26 mouse cellular contexts compared by ENCODE assay signal in the genomic region with DNA sequence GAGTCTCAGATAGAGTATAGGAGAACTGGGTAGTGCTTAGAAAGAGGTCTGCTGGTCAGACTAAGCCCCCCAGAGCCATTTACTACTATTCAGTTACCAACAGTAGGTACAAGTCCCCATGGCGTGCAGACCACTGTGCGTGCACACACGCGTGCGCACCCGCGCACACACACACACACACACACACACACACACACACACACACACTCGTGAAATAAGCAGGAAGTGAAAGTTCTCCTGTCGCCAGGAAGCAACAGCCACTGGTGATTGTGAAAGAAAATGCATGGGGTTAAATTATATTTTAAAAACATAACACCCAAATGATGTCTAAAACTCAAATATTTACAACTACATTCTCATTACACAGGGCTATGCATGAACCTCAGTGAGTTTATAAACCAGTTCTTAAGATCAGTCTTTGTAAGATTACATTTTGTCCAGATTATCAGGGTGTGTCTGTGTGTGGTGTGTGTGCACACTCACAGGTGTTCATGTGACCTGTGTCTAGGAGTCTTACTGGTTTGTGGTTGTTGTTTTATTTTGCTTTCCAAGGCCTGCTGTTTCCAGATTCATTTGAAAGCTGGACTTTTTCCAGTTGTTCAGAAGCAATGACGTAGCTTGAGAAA. TPM values are rescaled to one million over a fixed set of nuclear protein-coding genes. Genes with fewer than 3 reads are reported as not detected.
DNase-seq lines count a peak whose midpoint lies in the region; ATAC-seq and TF ChIP-seq lines count a peak whose summit lies in the region.
"Had no signal": no experiment of that assay in that cellular context is flagged by ENCODE, and none has a peak within 500 bp of the region (broad histone marks: within the 10 kb centered on the region; RNA-seq: fewer than 3 reads in every experiment).

No protein-coding gene starts in this region.

- no peak overlapping the region for H3K9ac ChIP-seq in stomach, postnatal 0 days (ENCODE audit: low read length)
- H3K9ac ChIP-seq in hindbrain, embryonic 13.5 days = no peak overlapping the region
- H3K9ac ChIP-seq: embryonic facial prominence, embryonic 12.5 days; forebrain, embryonic 15.5 days; heart, embryonic 12.5 days; hindbrain, embryonic 12.5 days had no signal

- DNase-seq in A20 (ENCODE audit: low read depth, low spot score) = peak; percentile 35
- DNase-seq in stomach, postnatal 0 days (ENCODE audit: low spot score) = no peak
- no peak for DNase-seq in cerebellum, postnatal 25 days
- DNase-seq in gastrocnemius, adult 8-10 months (ENCODE audit: low spot score in 2 of 2) = no peak
- DNase-seq: adrenal gland, postnatal 10 days; cerebellum, adult 18-20 months; cerebellum, postnatal 10 days; gastrocnemius, postnatal 14 days; heart, postnatal 36 days; kidney, adult 11 months had no signal

- no peak for TF ChIP-seq POLR2A in bone marrow, adult 2 months (IDR thresholded peaks at IDR 0.05; ENCODE audit: borderline replicate concordance, control insufficient read depth, low read depth, low read length)

- no peaks in the 10 kb centered on the region; the same call in 1 of the 2 replicates for H3K4me1 ChIP-seq in bone marrow, adult 2 months (ENCODE audit: control insufficient read depth, insufficient read depth, low read length)
- no peaks in the 10 kb centered on the region for H3K4me1 ChIP-seq in stomach, postnatal 0 days (replicated peaks; ENCODE audit: control insufficient read depth, insufficient read depth)
- H3K4me1 ChIP-seq in hindbrain, embryonic 13.5 days (replicated peaks) = peaks cover 4% of the 10 kb centered on the region
- H3K4me1 ChIP-seq: embryonic facial prominence, embryonic 12.5 days; forebrain, embryonic 15.5 days; heart, embryonic 12.5 days had no signal

- ATAC-seq in stomach, postnatal 0 days (ENCODE audit: low FRiP score, low TSS enrichment) = peak; percentile 79
- no peak for ATAC-seq in hindbrain, embryonic 13.5 days (ENCODE audit: low FRiP score)
- ATAC-seq: forebrain, embryonic 15.5 days; hindbrain, postnatal 0 days had no signal

- no peaks in the 10 kb centered on the region for H3K79me2 ChIP-seq in macrophage (ENCODE audit: inconsistent target)

- WGBS in bone marrow, adult 2 months = 34% methylated on average over 10 of the region's 10 CpGs
- 40% methylated on average over 3 of the region's 10 CpGs for WGBS in macrophage (ENCODE audit: missing documents)
- 80% methylated on average over 10 of the region's 10 CpGs for WGBS in stomach, postnatal 0 days
- 95% methylated on average over 10 of the region's 10 CpGs for WGBS in hindbrain, embryonic 13.5 days

- H3K27me3 ChIP-seq in stomach, postnatal 0 days (ENCODE audit: control insufficient read depth, insufficient read depth, low read length) = no peaks in the 10 kb centered on the region
- H3K27me3 ChIP-seq in hindbrain, embryonic 13.5 days = no peaks in the 10 kb centered on the region
- H3K27me3 ChIP-seq: embryonic facial prominence, embryonic 12.5 days; forebrain, embryonic 15.5 days; heart, embryonic 12.5 days; hindbrain, embryonic 12.5 days had no signal

- H3K4me3 ChIP-seq in bone marrow, adult 2 months (replicated peaks; ENCODE audit: control insufficient read depth, low read depth, low read length) = peak overlapping the region; percentile 13
- no peak overlapping the region; the same call in 1 of the 2 replicates for H3K4me3 ChIP-seq in macrophage (ENCODE audit: inconsistent target)
- H3K4me3 ChIP-seq in stomach, postnatal 0 days (ENCODE audit: low read depth, low read length) = no peak overlapping the region
- H3K4me3 ChIP-seq in hindbrain, embryonic 13.5 days = no peak overlapping the region
- H3K4me3 ChIP-seq: embryonic facial prominence, embryonic 12.5 days; forebrain, embryonic 15.5 days; heart, embryonic 12.5 days; hindbrain, embryonic 12.5 days had no signal

- TF ChIP-seq CTCF in bone marrow, adult 2 months (IDR thresholded peaks at IDR 0.05; ENCODE audit: control insufficient read depth, insufficient read depth, low read length) = no peak
- TF ChIP-seq CTCF in stomach, postnatal 0 days (IDR thresholded peaks at IDR 0.05; ENCODE audit: low read depth) = no peak

- H3K36me3 ChIP-seq in macrophage (ENCODE audit: inconsistent target) = no peaks in the 10 kb centered on the region
- no peaks in the 10 kb centered on the region for H3K36me3 ChIP-seq in stomach, postnatal 0 days (ENCODE audit: control insufficient read depth, insufficient read depth, low read length)
- no peaks in the 10 kb centered on the region for H3K36me3 ChIP-seq in hindbrain, embryonic 13.5 days
- H3K36me3 ChIP-seq: embryonic facial prominence, embryonic 12.5 days; forebrain, embryonic 15.5 days; heart, embryonic 12.5 days; hindbrain, embryonic 12.5 days had no signal

- H3K27ac ChIP-seq in bone marrow, adult 2 months (ENCODE audit: control insufficient read depth, insufficient read depth, low read depth, low read length, poor library complexity) = no peak overlapping the region
- H3K27ac ChIP-seq in macrophage = peak overlapping the region; percentile 33
- no peak overlapping the region for H3K27ac ChIP-seq in stomach, postnatal 0 days (replicated peaks)
- H3K27ac ChIP-seq in hindbrain, embryonic 13.5 days = no peak overlapping the region
- H3K27ac ChIP-seq: embryonic facial prominence, embryonic 12.5 days; forebrain, embryonic 15.5 days; hindbrain, embryonic 12.5 days; hindbrain, postnatal 0 days had no signal

- no peak for TF ChIP-seq EP300 in stomach, postnatal 0 days (optimal IDR thresholded peaks at IDR 0.05)

- no peaks in the 10 kb centered on the region for H3K9me3 ChIP-seq in stomach, postnatal 0 days (ENCODE audit: control insufficient read depth, low read length)
- H3K9me3 ChIP-seq in hindbrain, embryonic 13.5 days = no peaks in the 10 kb centered on the region
- H3K9me3 ChIP-seq: embryonic facial prominence, embryonic 12.5 days; forebrain, embryonic 15.5 days; heart, embryonic 12.5 days; hindbrain, embryonic 12.5 days had no signal

- no peak overlapping the region for H3K4me2 ChIP-seq in stomach, postnatal 0 days (replicated peaks; ENCODE audit: low read depth)
- H3K4me2 ChIP-seq in hindbrain, embryonic 13.5 days = no peak overlapping the region
- H3K4me2 ChIP-seq: embryonic facial prominence, embryonic 12.5 days; forebrain, embryonic 15.5 days; heart, embryonic 12.5 days; hindbrain, embryonic 12.5 days had no signal

RNA-seq across cellular contexts. Expression of a gene that starts 4.6 kb away (rescaled TPM):
- polyA plus RNA-seq in bone marrow, adult 2 months (2011; ENCODE audit: insufficient read depth, insufficient read length, low replicate concordance, missing spikeins) = not detected in 2 replicates
- total RNA-seq in macrophage (2018; cell fraction: chromatin; rRNA removed) = not detected
- total RNA-seq in macrophage (2018; cell fraction: cytosol; rRNA removed) = not detected
- total RNA-seq in macrophage (2018; cell fraction: nucleus; rRNA removed) = not detected
- polyA plus RNA-seq in macrophage (2018) = not detected in 3 replicates
- polyA plus RNA-seq in stomach, postnatal 0 days (2015; fragmentation: Nextera tagmentation; extraction: Ambion mirVana) = not detected in 2 replicates
- not detected in 2 replicates for polyA plus RNA-seq in hindbrain, embryonic 13.5 days (2015; fragmentation: Nextera tagmentation; extraction: Ambion mirVana)
- not detected for total RNA-seq in gastrocnemius, adult 8-10 months (2022)
- total RNA-seq: adrenal gland, postnatal 10 days; adrenal gland, postnatal 4 days; gastrocnemius, postnatal 14 days; heart, adult 8-10 months; heart, postnatal 36 days had no signal
- polyA plus RNA-seq: C2C12; forebrain, embryonic 11.5 days; forebrain, embryonic 15.5 days; gonadal fat pad, adult 2 months; heart, embryonic 12.5 days; heart, embryonic 16.5 days; hindbrain, embryonic 12.5 days; intestine, embryonic 14.5 days had no signal

RNA-seq across cellular contexts. Expression of a gene that starts 11.6 kb away (rescaled TPM):
- polyA plus RNA-seq in bone marrow, adult 2 months (2011; ENCODE audit: insufficient read depth, insufficient read length, low replicate concordance, missing spikeins) = not detected in 2 replicates
- not detected for total RNA-seq in macrophage (2018; cell fraction: chromatin; rRNA removed)
- total RNA-seq in macrophage (2018; cell fraction: cytosol; rRNA removed) = not detected
- not detected for total RNA-seq in macrophage (2018; cell fraction: nucleus; rRNA removed)
- not detected in 3 replicates for polyA plus RNA-seq in macrophage (2018)
- polyA plus RNA-seq in stomach, postnatal 0 days (2015; fragmentation: Nextera tagmentation; extraction: Ambion mirVana) = not detected in 2 replicates
- polyA plus RNA-seq in hindbrain, embryonic 13.5 days (2015; fragmentation: Nextera tagmentation; extraction: Ambion mirVana) = not detected in 2 replicates
- total RNA-seq in gastrocnemius, adult 8-10 months (2022) = not detected
- total RNA-seq: adrenal gland, postnatal 10 days; adrenal gland, postnatal 4 days; gastrocnemius, postnatal 14 days; heart, adult 8-10 months; heart, postnatal 36 days had no signal
- polyA plus RNA-seq: C2C12; embryonic facial prominence, embryonic 12.5 days; forebrain, embryonic 11.5 days; forebrain, embryonic 15.5 days; gonadal fat pad, adult 2 months; heart, embryonic 12.5 days; heart, embryonic 16.5 days; hindbrain, embryonic 12.5 days; intestine, embryonic 14.5 days had no signal

RNA-seq across cellular contexts. Expression of a gene that starts 15.2 kb away (rescaled TPM):
- 0.59 TPM in 1 of 2 replicates, not detected in the other for polyA plus RNA-seq in bone marrow, adult 2 months (2011; ENCODE audit: insufficient read depth, insufficient read length, low replicate concordance, missing spikeins)
- under 1 TPM in 5 of 26 experiments, not detected in 21; 0.31 to 0.64 (median 0.42) TPM for total RNA-seq in macrophage (2018; cell fraction: chromatin; rRNA removed)
- total RNA-seq in macrophage (2018; cell fraction: cytosol; rRNA removed) = under 1 TPM in 24 of 26 experiments, not detected in 2; 0.10 to 0.50 (median 0.28) TPM
- total RNA-seq in macrophage (2018; cell fraction: nucleus; rRNA removed) = under 1 TPM in 7 of 26 experiments, not detected in 19; 0.33 to 0.89 (median 0.54) TPM
- polyA plus RNA-seq in macrophage (2018) = 0.28 to 0.40 TPM (median 0.33 TPM) in 3 replicates
- polyA plus RNA-seq in stomach, postnatal 0 days (2015; fragmentation: Nextera tagmentation; extraction: Ambion mirVana) = 0.16 and 0.27 TPM in 2 replicates
- polyA plus RNA-seq in hindbrain, embryonic 13.5 days (2015; fragmentation: Nextera tagmentation; extraction: Ambion mirVana) = 0.70 and 0.78 TPM in 2 replicates
- not detected for total RNA-seq in gastrocnemius, adult 8-10 months (2022)
- total RNA-seq: gastrocnemius, postnatal 14 days; heart, adult 8-10 months; heart, postnatal 36 days had no signal
- polyA plus RNA-seq: C2C12 had no signal

RNA-seq across cellular contexts. Expression of a gene that starts 25.7 kb away (rescaled TPM):
- not detected in 2 replicates for polyA plus RNA-seq in bone marrow, adult 2 months (2011; ENCODE audit: insufficient read depth, insufficient read length, low replicate concordance, missing spikeins)
- not detected for total RNA-seq in macrophage (2018; cell fraction: chromatin; rRNA removed)
- not detected for total RNA-seq in macrophage (2018; cell fraction: cytosol; rRNA removed)
- total RNA-seq in macrophage (2018; cell fraction: nucleus; rRNA removed) = not detected
- polyA plus RNA-seq in macrophage (2018) = not detected in 3 replicates
- not detected in 2 replicates for polyA plus RNA-seq in stomach, postnatal 0 days (2015; fragmentation: Nextera tagmentation; extraction: Ambion mirVana)
- polyA plus RNA-seq in hindbrain, embryonic 13.5 days (2015; fragmentation: Nextera tagmentation; extraction: Ambion mirVana) = 0.34 TPM in 1 of 2 replicates, not detected in the other
- total RNA-seq in gastrocnemius, adult 8-10 months (2022) = not detected
- total RNA-seq: adrenal gland, postnatal 10 days; adrenal gland, postnatal 4 days; gastrocnemius, postnatal 14 days; heart, adult 8-10 months; heart, postnatal 36 days; hindbrain, postnatal 0 days had no signal
- polyA plus RNA-seq: C2C12; cortical plate, adult 2 months; forebrain, embryonic 11.5 days; forebrain, embryonic 15.5 days; gonadal fat pad, adult 2 months; hindbrain, embryonic 12.5 days; intestine, embryonic 14.5 days had no signal

RNA-seq across cellular contexts. Expression of a gene that starts 34.3 kb away (rescaled TPM):
- polyA plus RNA-seq in bone marrow, adult 2 months (2011; ENCODE audit: insufficient read depth, insufficient read length, low replicate concordance, missing spikeins) = not detected in 2 replicates
- total RNA-seq in macrophage (2018; cell fraction: chromatin; rRNA removed) = not detected
- not detected for total RNA-seq in macrophage (2018; cell fraction: cytosol; rRNA removed)
- not detected for total RNA-seq in macrophage (2018; cell fraction: nucleus; rRNA removed)
- polyA plus RNA-seq in macrophage (2018) = not detected in 3 replicates
- not detected in 2 replicates for polyA plus RNA-seq in stomach, postnatal 0 days (2015; fragmentation: Nextera tagmentation; extraction: Ambion mirVana)
- not detected in 2 replicates for polyA plus RNA-seq in hindbrain, embryonic 13.5 days (2015; fragmentation: Nextera tagmentation; extraction: Ambion mirVana)
- total RNA-seq in gastrocnemius, adult 8-10 months (2022) = not detected
- total RNA-seq: adrenal gland, postnatal 10 days; adrenal gland, postnatal 4 days; gastrocnemius, postnatal 14 days; heart, adult 8-10 months; heart, postnatal 36 days; hindbrain, postnatal 0 days had no signal
- polyA plus RNA-seq: C2C12; cortical plate, adult 2 months; forebrain, embryonic 15.5 days; heart, embryonic 12.5 days; heart, embryonic 16.5 days; hindbrain, embryonic 12.5 days; hindbrain, postnatal 0 days; intestine, embryonic 14.5 days had no signal
